Mouse (Mus musculus) T-cell, adult 2 months (primary cell): ENCODE results near the gene Egfem1.

Experiments
- DNase-seq: peaks from one replicate; pipeline ENCODE4 v3.0.0; 2022; ENCODE audit warnings: low spot score

The Egfem1 gene

DNA sequence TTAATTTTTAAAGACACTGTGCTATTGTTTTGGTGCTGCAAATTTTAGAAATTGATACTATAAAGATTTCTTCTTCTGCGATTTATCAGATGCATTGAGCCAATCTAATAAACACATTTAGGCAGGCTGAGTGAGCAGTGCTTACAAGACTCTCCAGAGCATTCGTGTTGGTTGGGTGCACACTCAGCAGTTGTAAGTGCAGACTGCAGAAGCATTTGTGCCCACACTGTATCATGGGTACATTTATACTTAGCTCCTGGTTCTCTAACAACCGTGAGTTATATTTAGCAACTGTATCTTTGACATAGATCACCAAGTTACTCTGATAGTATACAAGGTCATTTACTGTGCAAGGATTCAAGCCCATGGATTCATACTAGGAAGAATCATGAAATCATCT, 264.0 kb downstream of the Egfem1 start:
- DNase-seq = no peak

DNA sequence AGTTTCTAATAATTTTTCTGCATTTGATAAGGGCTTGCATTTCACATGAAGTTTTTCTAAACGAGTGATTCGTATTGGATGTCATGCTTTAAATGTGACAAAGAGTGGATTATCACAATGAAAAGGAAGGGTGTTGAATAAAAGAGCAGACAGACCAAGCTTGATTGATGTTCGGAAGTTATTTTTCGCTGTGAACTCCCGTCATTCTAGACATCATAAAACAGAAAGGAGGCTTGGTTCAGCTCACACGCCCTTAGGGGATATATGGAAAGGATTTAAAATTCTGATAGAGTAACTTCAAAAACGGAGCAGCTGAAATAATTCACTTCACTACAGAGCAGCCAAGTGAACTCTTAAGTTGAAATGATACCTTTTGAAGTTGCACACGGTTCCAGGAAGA, 285.1 kb downstream of the Egfem1 start:
- no peak for DNase-seq

DNA sequence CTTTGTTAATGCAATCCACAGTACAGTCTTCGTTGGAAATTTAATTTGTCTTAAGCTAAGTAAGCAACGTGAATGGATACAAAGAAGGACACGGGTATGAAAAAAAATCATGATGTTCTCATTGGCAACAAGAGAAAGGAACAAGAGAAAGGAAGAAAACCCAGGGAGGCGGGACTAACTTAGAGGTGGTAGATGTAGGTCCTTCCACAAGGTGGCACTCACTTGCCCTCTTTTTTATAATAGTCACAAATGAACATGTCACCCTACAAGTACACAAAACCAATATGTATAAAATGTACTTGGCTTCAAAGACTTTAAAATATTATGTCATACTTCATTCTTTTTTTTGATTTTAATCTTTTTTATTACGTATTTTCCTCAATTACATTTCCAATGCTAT, 288.7 kb downstream of the Egfem1 start:
- no peak for DNase-seq

DNA sequence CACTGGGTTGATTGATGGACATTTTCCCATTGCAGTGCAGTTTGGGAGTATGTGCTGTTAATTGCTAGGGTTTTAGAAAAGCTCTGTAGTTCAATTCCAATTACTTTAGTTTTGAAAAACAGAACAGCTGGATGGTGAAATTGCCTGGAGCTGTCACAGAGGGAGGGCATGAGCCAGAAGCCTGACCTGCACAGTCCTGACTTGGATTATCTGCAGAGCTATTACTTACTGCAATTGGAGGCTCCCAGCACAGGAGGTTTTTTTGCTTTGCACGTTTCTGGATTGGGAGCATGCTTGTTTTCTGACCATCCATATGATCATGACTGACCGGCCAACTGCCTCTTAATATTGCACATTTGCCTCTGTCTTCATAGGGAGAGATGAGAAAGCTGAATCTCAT, 299.4 kb downstream of the Egfem1 start:
- no peak for DNase-seq

DNA sequence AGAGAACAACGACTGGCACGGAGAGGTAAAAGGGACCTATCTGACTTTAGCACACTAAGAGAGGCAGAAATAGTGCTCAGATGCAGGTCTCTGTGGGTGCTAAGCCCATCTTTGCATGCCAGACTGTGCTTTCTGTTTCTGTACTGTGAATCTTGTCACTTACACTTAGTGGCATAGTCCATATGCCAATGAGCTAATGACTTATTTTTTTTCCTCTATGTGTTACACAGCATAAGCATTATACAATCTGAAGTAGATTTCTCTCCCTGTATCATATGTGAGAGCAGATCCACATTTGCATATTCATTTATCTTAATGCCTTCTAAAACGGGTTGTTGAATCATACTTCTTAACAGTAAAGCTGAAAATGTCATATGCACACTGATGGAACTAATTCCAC, 317.2 kb downstream of the Egfem1 start:
- no peak for DNase-seq

DNA sequence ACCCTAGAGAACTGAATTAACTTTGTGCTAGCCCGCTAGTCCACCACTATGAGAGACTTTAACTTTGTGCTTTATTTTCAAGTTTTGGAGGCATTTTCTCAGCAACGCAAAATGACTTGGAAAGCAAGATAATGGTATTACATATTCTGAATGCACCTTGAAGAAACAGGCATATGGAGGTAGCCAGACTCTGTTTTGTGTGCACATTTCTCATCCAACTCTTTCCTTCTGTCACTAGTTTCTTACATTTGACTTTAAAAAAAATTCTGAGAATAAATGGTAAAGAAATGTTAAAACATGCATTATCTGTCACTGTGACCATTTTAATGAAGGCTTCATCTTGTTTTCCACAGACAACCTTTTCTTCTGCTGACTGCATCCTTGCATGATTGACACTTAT, 339.8 kb downstream of the Egfem1 start:
- DNase-seq = no peak

DNA sequence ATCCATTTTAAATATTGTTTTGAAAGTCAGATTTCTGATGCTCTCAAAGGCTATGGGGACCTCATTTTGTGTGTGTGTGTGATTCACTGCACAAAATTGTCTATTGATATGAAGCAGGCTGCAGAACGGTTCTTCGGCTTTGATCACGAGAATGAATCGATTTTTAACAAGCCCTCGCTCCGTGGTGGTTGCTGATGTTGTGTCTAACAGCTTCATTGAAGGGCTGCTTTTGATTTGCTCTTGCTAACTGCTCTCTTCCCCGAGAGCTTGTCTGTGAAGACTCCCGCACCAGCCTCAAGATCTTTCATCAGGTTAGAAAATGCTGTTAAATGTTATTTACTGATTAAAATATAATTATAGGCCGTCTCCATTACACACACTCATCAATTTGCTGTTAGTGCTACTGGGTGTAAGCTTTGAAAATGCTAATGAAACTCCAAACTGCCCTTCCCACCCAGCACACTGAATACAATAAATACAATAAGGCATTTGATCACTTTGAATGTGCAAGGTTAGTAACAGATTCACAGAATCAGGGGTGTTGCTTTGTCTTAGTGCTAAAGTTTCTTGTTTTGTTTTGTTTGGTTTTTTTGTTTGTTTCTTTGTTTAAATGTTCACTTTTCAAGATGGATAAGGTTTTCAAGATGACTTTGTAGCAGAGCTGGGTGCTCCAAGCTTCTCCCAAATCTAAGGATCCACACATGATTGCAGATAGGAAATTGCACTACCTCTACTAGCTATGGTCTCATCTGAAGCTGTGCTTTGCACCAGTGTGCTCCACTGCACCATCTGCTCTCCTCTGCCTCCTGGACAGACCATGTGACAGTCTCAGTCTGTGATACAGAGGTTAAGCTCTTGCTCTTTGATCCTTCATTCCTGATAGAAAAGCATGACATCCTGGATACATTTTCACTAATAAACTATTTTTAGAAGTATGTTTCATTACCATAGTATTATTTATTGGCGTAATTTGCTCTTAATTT, 350.6 kb downstream of the Egfem1 start:
- no peak for DNase-seq

DNA sequence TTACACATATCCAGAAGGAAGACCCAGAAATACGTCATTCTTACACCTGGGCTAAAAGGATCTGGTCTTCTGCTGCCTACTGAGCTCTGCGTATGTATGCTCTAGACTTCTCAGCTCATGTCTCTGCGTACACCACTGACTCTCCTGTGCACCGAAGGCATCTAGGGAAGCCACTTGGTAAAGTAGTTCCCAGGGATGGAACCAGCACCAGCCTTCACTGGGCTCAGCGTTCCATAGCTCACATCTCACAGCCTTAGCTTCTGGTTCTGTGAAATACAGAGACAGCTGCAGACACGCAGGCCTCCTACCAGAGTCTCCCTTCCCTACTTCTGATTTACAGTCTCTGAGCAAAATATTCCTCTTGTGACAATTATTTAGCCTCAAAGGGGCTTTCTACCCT, 361.2 kb downstream of the Egfem1 start:
- no peak for DNase-seq

DNA sequence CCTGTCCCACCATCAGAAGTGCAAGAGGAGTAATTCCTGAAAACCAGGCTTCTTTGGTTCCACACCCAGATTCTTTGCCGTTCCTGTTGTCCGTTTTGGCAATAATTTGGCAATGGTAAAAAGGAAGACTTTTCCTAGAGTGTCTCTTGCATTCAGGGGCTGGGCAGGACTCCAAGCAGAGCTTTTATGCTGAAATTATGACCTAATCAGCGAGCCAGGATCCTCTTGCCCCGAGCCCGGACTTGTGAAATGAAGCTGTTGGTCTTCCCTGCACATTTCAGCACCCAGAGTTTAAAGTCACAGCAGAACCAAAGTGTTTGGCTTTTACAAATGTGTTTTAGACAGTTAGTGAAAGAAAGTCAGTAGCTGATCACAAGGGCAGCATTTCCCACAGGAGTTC, 362.8 kb downstream of the Egfem1 start:
- no peak for DNase-seq

DNA sequence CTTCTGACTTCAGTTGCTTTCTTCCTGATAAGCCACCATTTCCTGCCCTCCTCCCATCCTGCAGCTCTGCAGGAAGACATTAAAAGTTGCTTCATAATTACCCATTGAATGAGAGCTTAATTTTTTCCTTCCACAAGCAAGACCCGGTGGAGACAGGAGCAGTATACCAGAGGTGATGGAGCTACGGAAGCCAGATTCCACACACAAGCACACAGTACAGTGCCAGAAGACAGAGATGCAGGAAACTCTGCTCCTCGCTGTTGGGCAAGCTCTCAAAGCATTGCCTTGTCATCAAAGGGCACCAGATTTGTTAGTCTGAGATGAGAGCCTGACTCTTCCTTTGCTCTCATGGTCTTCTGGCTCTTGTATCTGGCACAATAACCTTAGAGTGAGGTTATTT, 364.3 kb downstream of the Egfem1 start:
- no peak for DNase-seq

DNA sequence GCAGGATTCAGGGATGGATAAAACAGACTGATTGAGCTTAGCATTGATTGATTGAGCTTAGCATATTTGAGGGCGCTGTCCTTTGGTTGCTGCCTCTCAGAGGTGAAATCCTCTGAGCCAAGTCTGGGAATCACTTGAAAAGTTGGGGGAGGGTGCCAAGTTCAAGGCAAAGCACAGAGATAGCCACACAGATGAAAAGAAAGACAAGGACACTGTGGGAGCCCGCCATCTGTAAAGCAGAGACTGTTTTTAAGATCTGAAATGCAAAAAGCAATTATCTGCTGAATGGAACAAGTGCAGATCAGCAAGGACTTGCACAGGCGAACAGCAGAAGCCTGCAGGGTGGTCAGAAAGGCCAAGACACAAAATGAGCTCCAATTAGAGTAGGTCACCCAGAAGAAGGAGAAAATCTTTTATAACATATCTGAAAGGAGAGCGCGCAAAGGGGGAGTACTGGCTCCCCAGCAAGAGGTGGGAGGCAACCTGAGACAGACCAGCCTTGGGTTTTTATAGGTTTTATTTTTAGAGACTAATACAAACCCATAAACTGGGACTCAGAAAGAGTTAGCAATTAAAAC, 367.1 kb downstream of the Egfem1 start:
- DNase-seq = no peak

DNA sequence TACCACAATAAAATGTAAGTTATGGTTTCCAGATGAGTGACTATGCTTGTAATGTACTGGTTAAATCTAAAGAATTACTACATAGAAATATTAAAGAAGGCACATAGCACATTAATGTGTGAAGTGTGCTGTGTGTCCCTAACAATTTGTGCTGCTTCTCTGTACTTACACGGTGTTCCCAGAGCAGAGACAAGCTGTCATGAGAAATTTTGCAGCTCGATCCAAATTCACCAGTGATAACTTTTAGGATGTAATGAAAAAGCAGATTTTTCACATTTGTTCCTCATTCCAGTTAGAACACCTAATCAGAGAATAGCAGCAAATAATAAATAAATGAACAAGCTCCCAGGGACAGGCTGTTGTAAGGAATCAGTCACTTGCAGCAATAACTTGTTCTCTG, 416.4 kb downstream of the Egfem1 start:
- DNase-seq = no peak

DNA sequence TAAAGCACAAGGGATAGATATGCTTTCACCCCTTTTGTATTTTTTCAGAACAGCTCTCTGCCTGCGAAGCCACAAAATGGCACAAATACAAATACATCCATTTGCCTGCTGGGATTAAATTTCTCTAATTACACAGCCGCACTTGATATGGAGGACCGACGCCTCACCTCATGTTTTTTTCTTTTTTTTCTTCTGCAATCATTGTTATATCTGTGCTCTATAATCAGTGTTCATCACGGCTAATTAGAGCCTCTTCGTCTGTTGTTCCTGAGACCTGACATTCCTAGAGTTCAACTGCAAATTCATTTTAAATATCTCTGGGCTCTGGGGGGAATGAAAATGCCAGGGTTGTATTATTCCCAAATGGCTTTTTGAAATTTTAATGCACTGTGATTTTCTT, 417.4 kb downstream of the Egfem1 start:
- no peak for DNase-seq

DNA sequence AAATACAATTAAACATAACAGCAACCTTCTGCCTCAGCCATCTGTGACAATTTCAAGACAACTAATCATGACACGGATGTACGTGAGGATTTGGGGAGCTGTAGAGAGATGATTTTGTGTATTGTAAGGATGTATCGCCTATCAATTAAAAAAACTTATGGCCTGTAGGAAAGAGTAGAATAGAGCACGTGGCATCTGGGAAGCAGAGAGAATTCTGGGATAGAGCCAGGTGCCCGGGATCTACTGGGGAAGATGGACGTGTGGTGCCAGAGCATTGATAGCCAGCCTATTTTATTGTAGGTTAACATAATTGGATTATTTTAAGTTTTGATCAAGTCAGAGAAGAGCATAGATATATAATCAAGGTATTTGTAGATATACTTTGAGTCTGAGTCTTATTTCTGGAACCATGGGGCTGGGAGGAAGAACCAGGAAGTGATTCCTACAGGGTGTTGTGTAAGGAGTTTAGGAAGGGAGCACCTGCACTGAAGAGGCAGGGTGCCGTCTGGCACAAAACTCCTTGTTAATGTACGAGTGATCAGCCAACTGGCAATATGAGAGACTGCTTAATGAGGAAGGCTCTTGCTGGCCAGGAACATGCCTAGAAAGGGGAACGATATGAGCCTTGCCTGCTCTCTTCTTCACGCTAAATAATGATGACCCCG, 443.6 kb downstream of the Egfem1 start:
- DNase-seq = no peak

DNA sequence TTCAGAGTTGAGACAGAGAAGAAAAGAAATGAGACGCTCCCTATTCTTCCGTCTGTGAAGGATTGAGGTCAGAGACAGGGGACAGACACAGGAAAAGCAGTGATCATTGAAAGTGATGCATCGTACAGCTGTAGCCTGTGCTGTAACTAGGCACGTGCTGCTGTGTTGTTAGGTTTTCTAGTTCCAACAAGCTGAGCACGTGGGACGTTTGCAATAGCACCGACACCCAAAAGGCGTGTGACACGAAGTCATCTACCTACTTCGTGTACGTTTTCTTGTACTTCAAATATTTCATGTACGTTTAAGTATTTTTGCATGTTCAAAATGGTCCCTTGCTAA, 444.1 kb downstream of the Egfem1 start:
- DNase-seq = no peak

DNA sequence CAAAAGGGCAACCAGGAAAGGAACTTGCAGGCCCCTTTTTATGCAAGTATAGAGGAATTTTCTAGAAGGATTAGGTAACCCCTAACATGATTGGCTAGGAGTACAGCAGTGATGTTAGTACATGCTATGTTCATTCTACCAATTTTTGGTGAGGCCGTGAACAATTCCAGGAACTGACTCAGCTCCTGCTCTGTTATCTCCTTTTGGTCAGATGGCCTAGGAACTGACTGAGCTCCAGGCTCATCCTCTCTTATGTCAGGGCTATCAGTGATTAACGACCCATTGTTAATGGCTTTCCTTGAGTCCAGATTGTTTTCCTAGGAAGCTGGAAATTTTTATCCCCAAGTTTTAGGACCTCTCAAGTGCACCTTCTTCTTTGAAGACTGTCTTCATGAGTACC, 457.4 kb downstream of the Egfem1 start:
- no peak for DNase-seq

DNA sequence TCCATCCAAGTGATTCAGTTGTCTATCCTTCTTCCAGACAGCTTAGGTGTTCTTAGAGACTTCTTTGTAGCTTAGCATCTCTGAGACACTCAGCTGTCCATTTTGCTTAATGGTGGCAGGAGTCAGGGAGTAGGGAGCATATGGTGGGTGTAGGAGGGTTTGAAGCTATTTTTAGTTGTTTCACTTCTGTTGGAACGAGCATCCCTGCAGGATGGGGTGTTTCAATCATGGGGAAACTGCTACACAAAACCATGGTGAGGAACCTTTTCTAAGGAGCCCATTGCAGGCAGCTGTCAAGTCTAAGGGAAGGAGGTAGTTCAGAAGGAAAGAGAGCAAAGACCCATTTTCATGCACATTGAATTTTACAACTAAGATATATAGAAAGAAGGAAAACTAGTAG, 458.1 kb downstream of the Egfem1 start:
- no peak for DNase-seq

DNA sequence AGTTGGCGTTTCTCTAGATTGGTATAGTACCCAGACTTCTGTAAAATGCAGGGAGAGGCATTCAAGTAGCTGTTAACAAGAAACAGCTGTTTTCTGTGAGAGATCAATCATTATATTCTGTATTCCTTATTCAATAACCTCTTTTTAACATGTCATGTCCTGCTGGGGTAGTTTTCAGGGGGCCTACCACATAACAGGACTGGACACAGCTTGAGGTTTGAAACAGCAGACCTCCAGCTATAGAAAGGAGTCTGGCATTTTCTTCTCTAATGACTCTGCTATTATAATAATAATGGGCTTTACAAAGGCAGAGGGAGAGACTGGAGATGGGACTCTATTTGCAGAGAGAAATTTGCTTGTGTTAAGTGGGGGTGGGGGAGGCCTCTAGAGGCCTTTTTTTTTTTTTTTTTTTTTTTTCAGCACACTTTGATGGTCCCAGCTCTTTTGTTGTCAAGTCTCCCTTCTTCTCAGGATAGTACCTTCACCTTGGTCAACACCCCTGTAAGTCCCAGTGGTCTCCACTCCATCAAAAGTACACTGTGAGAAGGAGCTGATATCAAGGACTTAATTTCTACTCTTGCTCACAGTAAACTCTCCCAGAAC, 459.8 kb downstream of the Egfem1 start:
- no peak for DNase-seq

DNA sequence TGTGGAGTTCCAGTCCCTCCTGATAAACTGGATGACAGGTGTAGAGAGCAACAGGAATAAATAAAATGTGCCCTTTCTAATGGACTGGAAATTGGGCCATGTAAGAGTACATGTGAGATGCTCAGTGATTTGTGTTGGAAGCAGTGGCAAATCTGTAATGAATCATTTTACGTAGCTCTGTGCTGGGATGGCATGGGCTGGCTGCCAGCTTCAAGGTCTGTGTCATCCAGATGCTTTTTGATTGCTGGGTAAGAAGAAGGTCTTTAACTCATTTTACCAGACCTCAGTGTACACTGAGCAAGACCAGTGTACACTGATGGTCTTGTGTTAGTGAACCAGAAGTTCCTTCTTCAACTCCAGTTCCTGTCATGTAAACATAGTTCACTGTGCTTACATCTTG, 462.2 kb downstream of the Egfem1 start:
- DNase-seq = no peak

DNA sequence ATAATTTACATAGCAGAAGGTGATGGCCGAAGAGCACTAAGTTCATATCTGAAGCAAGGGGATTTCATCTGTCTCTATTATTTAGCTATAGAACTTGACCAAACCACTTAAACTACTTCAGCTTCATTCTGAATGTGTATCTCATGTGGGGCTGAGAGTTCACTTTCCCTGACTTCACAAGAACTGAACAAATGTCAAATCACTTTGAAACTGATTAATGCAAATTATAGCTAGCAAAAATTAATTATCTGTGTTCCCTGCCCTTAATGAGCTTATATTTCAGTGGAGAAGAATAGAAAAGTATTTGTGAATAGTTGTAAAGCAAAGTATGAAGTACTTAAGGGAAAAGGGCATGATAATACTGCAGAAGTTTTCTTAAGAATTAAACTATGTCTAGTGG, 481.3 kb downstream of the Egfem1 start:
- DNase-seq = no peak

DNA sequence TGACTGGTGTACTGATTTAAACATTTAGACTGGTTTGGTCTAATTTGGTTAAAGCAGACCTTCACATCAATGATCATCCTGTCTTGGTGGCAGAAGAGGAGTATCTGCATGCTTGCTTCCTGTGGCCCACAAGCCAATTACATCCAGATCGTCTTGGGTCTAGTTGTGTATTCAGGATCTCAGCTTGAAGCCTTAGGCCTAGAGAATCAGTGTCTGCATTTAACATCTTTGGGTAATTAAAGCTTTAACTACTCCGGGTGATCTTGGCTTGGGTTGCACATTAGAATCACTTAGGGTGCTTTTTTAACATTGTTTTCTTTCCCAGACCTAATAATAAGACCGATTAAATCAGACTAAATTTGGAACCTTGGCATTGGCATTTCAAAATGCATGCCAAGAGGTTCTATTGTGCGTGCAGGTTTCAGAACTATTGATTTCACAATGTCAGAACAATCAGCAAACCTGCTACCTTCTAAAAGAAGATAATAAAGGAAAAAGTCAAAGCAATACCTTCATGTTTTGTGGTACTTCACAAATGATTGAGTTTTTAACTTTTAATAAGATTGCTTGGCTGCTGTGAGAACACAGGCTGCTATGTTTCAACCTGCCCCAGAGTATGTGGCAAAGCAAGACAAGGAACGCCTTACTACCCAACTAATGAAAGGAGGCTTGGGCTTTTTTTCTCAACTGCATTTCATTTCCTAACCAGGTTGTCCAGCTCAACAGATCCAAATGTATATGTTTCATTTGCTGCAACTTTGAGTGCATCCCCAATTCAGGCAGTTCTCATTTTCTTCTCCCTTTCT, 496.4 kb downstream of the Egfem1 start:
- DNase-seq = no peak

DNA sequence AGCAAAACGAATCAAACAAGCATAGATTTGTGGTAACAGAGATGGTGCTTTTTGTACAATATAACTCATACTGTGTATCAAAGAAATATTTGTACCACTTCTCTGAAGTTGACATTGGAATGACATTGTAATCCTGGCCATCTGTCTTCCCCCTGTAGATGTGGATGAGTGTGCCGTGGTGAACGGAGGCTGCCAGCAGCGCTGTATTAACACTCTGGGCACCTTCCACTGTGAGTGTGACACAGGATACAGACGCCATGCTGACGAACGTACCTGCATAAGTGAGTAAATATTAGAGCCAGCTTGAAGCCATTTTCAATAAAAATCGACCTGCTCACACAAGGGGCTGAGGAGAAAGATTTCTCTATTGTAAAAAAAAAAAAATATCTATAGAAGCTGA, 500.9 kb downstream of the Egfem1 start:
- DNase-seq = no peak
